Mouse (Mus musculus) ES-Bruce4 (cell line): ENCODE data around the gene Smyd1.

Source experiments
- CTCF ChIP-seq: IDR thresholded peaks from one replicate; pipeline ENCODE4 v1.8.1; 2011; ENCODE audit warnings: low read depth, low read length
- EP300 ChIP-seq: IDR thresholded peaks from 2 replicates; pipeline ENCODE4 v1.6.1; 2011; ENCODE audit warnings: low read depth, low read length; ENCODE audit not compliant: insufficient read depth
- POLR2A ChIP-seq: IDR thresholded peaks from one replicate; pipeline ENCODE4 v1.8.1; 2011; ENCODE audit warnings: low read length; ENCODE audit not compliant: insufficient read depth

DNA sequence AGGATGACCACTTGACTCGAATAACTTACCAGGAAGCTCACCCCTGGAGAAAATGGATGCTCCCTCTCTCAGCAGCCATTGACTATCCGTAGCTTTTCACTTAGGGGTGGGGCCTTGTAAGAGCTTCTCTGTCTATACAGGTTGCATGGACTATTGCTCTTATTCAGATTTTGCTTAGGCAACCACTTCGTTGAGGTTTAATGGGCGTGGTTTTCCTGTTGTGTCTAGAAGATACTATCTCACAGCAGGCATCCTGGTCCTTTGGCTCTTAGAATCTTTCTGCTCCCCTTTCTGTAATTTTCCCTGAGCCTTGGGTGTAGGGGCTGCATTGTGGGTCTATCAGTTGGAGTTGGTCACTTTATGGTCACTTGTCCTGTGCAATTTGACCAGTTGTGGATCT is 100.5 kb downstream of the Smyd1 start:
- TF ChIP-seq POLR2A = no peak
- no peak for TF ChIP-seq CTCF
- TF ChIP-seq EP300 = no peak
